Mouse (Mus musculus) embryonic fibroblast, embryonic 13.5 days (primary cell): Measurements from ENCODE around the gene Zfp59. TPM values are rescaled to one million over a fixed set of nuclear protein-coding genes. Genes with fewer than 3 reads are reported as not detected.

ENCODE experiments used
- H3K27ac ChIP-seq: 2 replicates; pipeline ENCODE4 v1.5.1; 2012; ENCODE audit warnings: low read length, control low read depth, inconsistent platforms; ENCODE audit not compliant: insufficient read depth
- H3K4me1 ChIP-seq: 2 replicates; pipeline ENCODE4 v1.6.1; 2011; ENCODE audit warnings: low read length; ENCODE audit not compliant: control insufficient read depth, insufficient read depth
- H3K4me3 ChIP-seq: 2 replicates; pipeline ENCODE4 v1.5.1; 2011; ENCODE audit warnings: mild to moderate bottlenecking, control low read depth, low read length; ENCODE audit not compliant: insufficient read depth
- CTCF ChIP-seq: IDR thresholded peaks from 2 replicates; pipeline ENCODE4 v1.5.1; 2011; ENCODE audit warnings: mild to moderate bottlenecking, control low read depth, low read length, moderate library complexity, borderline replicate concordance; ENCODE audit not compliant: insufficient read depth
- POLR2A ChIP-seq: IDR thresholded peaks from 2 replicates; pipeline ENCODE4 v1.6.1; 2011; ENCODE audit warnings: low read depth, mild to moderate bottlenecking, control low read depth, low read length, moderate library complexity
- polyA plus RNA-seq: library from polyadenylated mRNA; stranded (reverse); fragments of >200 nt; gene quantifications from 2 replicates; pipeline ENCODE4 v1.2.4, GENCODE M21; 2011; ENCODE audit warnings: low read depth; ENCODE audit not compliant: missing spikeins, insufficient read length

Gene Zfp59
- polyA plus RNA-seq, 1 experiment = 4.1 TPM

GRCm38 (mm10) chr7:27881721-27882120, 43.3 kb downstream of the Zfp59 start:
- Histone ChIP-seq H3K27ac (no peak overlapping the region), H3K4me3 (no peak overlapping the region), H3K4me1 (no peaks in the 10 kb centered on the region)
- TF ChIP-seq CTCF (no peak), POLR2A (no peak)

GRCm38 (mm10) chr7:27900601-27901000, 62.2 kb downstream of the Zfp59 start:
- Histone ChIP-seq H3K4me1 (no peaks in the 10 kb centered on the region), H3K4me3 (no peak overlapping the region), H3K27ac (no peak overlapping the region)
- TF ChIP-seq CTCF (no peak), POLR2A (no peak)

GRCm38 (mm10) chr7:27905061-27905848, 66.8 kb downstream of the Zfp59 start:
- Histone ChIP-seq H3K4me1 (no peaks in the 10 kb centered on the region), H3K27ac (no peak overlapping the region)
- TF ChIP-seq CTCF (no peak), POLR2A (no peak)

More at GRCm38 (mm10) chr7:27905061-27905848, 66.8 kb downstream of the Zfp59 start:
- H3K4me3 ChIP-seq = no peak overlapping the region

Other genes starting within 250 kb of the Zfp59 start
- gene Akt2, start 247.1 kb upstream of the Zfp59 start, polyA plus RNA-seq = 84.5 and 98.2 TPM in 2 replicates
- not detected in 2 replicates for gene Ttc9b, start 184.7 kb upstream of the Zfp59 start, polyA plus RNA-seq
- 26.2 and 28.1 TPM in 2 replicates for gene Map3k10, start 164.0 kb upstream of the Zfp59 start, polyA plus RNA-seq
- 1.7 and 2.2 TPM in 2 replicates for gene Zfp607b, start 149.3 kb upstream of the Zfp59 start, polyA plus RNA-seq
- 18.1 and 23.5 TPM in 2 replicates for gene Zfp60, start 107.2 kb upstream of the Zfp59 start, polyA plus RNA-seq
- gene Zfp626, start 31.4 kb upstream of the Zfp59 start, polyA plus RNA-seq = 8.6 and 10.6 TPM in 2 replicates
- 3.5 and 3.8 TPM in 2 replicates for gene Zfp607a, start 18.9 kb downstream of the Zfp59 start, polyA plus RNA-seq
- 8.4 and 11.1 TPM in 2 replicates for gene Zfp974, start 90.9 kb downstream of the Zfp59 start, polyA plus RNA-seq
- gene Zfp780b, start 140.6 kb downstream of the Zfp59 start, polyA plus RNA-seq = 12.2 and 13.8 TPM in 2 replicates
- gene Zfp850, start 175.5 kb downstream of the Zfp59 start, polyA plus RNA-seq = 3.9 and 4.1 TPM in 2 replicates
- 132 and 142 TPM in 2 replicates for gene Psmc4, start 211.5 kb downstream of the Zfp59 start, polyA plus RNA-seq
- 0.65 TPM in 1 of 2 replicates, not detected in the other for gene Fcgbp, start 232.6 kb downstream of the Zfp59 start, polyA plus RNA-seq